Mouse (Mus musculus): Measurements from ENCODE around the gene Asah2.

Gene Asah2

GRCm38 (mm10) chr19:31971405-31971804, 136.6 kb downstream of the Asah2 start:
- no peak for DNase-seq

GRCm38 (mm10) chr19:31967933-31968532, 140.0 kb downstream of the Asah2 start:
- DNase-seq: no peak

GRCm38 (mm10) chr19:31963147-31963546, 144.9 kb downstream of the Asah2 start:
- DNase-seq: no peak

GRCm38 (mm10) chr19:31960434-31960833, 147.6 kb downstream of the Asah2 start:
- no peak for DNase-seq

GRCm38 (mm10) chr19:31956359-31956758, 151.7 kb downstream of the Asah2 start:
- no peak for DNase-seq

- DNase-seq: no peak
Measured at GRCm38 (mm10) chr19:31954696-31955095, 153.3 kb downstream of the Asah2 start.

GRCm38 (mm10) chr19:31954267-31954666, 153.7 kb downstream of the Asah2 start:
- no peak for DNase-seq

- no peak for DNase-seq
Measured at GRCm38 (mm10) chr19:31953799-31954198, 154.2 kb downstream of the Asah2 start.

- no peak for DNase-seq
Measured at GRCm38 (mm10) chr19:31950793-31951489, 157.1 kb downstream of the Asah2 start.
